Mouse (Mus musculus) kidney, adult 2 months (tissue): ENCODE data around the gene Cela2a.

Experiments used
- CTCF ChIP-seq: fragments of 200-500 bp; conservative IDR thresholded peaks from 2 replicates; pipeline ENCODE4 v1.5.1; 2011; ENCODE audit warnings: low read depth, mild to moderate bottlenecking, control low read depth, low read length, moderate library complexity, mixed read lengths; ENCODE audit not compliant: insufficient read depth, insufficient read length
- POLR2A ChIP-seq: fragments of 200-500 bp; IDR thresholded peaks from one replicate; pipeline ENCODE4 v1.6.1; 2011; ENCODE audit warnings: low read depth, low read length, control low read depth

GRCm38 (mm10) chr4:141833911-141834310, 8.0 kb upstream of the Cela2a start:
- TF ChIP-seq POLR2A (no peak), CTCF (no peak)
